Mouse (Mus musculus) ES-E14 (cell line): ENCODE data around the gene Hoxd9. TPM values are rescaled to one million over a fixed set of nuclear protein-coding genes. Genes with fewer than 3 reads are reported as not detected.

ENCODE experiments used
- DNase-seq: peaks from one replicate; pipeline ENCODE4 v3.0.0-alpha.2; 2013; ENCODE audit warnings: low read depth, low spot score
- H3K27ac ChIP-seq: 2 replicates; pipeline ENCODE4 v1.5.1; 2012; ENCODE audit warnings: low read depth, mild to moderate bottlenecking, low read length, moderate library complexity, mixed read lengths; ENCODE audit not compliant: poor library complexity, insufficient read depth, severe bottlenecking
- H3K36me3 ChIP-seq: 2 replicates; pipeline ENCODE4 v1.6.1; 2012; ENCODE audit warnings: mild to moderate bottlenecking, low read length, moderate library complexity, mixed read lengths; ENCODE audit not compliant: control insufficient read depth, poor library complexity, insufficient read depth, severe bottlenecking
- H3K4me1 ChIP-seq, 2 experiments: fragments of 150-350 bp in 1 of 2; sonication (generic) in 1 of 2; 2 replicates each; pipeline ENCODE4 v1.6.1; 2012; ENCODE audit warnings: low read length in 2 of 2, mild to moderate bottlenecking in 1 of 2, mixed read lengths in 1 of 2; ENCODE audit not compliant: control insufficient read depth in 2 of 2, insufficient read depth in 2 of 2, poor library complexity in 1 of 2
- H3K4me3 ChIP-seq, 2 experiments: fragments of 150-350 bp in 1 of 2; sonication (generic) in 1 of 2; 2 replicates each; pipeline ENCODE4 v1.5.1; 2012; ENCODE audit warnings: low read length in 2 of 2, low read depth in 1 of 2, mild to moderate bottlenecking in 1 of 2, mixed read lengths in 1 of 2; ENCODE audit not compliant: insufficient read depth in 1 of 2, poor library complexity in 1 of 2, severe bottlenecking in 1 of 2
- H3K9ac ChIP-seq: 2 replicates; pipeline ENCODE4 v1.6.1; 2012; ENCODE audit warnings: low read depth, mild to moderate bottlenecking, low read length, mixed read lengths; ENCODE audit not compliant: poor library complexity, insufficient read depth, severe bottlenecking
- H3K9me3 ChIP-seq: fragments of 150-350 bp; sonication (generic); 2 replicates; pipeline ENCODE4 v1.6.1; 2012; ENCODE audit warnings: low read depth, mild to moderate bottlenecking, low read length; ENCODE audit not compliant: control insufficient read depth, insufficient read depth
- CHD2 ChIP-seq: IDR thresholded peaks from 2 replicates; pipeline ENCODE4 v1.6.1; 2014; ENCODE audit warnings: mild to moderate bottlenecking, low read depth, low read length, inconsistent platforms
- HCFC1 ChIP-seq: IDR thresholded peaks from 2 replicates; pipeline ENCODE4 v1.6.1; 2012; ENCODE audit warnings: low read length, inconsistent platforms, borderline replicate concordance; ENCODE audit not compliant: insufficient read depth
- MAFK ChIP-seq: IDR thresholded peaks from 2 replicates; pipeline ENCODE4 v1.6.1; 2014; ENCODE audit warnings: mild to moderate bottlenecking, low read depth, low read length, inconsistent platforms; ENCODE audit not compliant: insufficient read depth
- ZC3H11A ChIP-seq: IDR thresholded peaks from 2 replicates; pipeline ENCODE4 v1.6.1; 2012; ENCODE audit warnings: low read depth, mild to moderate bottlenecking, inconsistent platforms, low read length, borderline replicate concordance
- ZNF384 ChIP-seq: IDR thresholded peaks from 2 replicates; pipeline ENCODE4 v1.6.1; 2012; ENCODE audit warnings: low read depth, low read length, inconsistent platforms
- in situ Hi-C, 2 experiments: fragments of 600-800 bp; cut with MboI; formaldehyde crosslinking; loops; one replicate each; pipeline ENCODE4 v1.15.1; 2025; ENCODE audit warnings: low sequenced_read_pairs in 2 of 2, inconsistent platforms in 1 of 2; ENCODE audit not compliant: unreplicated experiment in 2 of 2
- total RNA-seq: library from RNA; depleted of rRNA; stranded (reverse); fragments of 300-350 nt; gene quantifications from 2 replicates; pipeline ENCODE4 v1.2.3, GENCODE M21; 2012

Gene Hoxd9
- total RNA-seq, 1 experiment, result 0.76 TPM

DNA sequence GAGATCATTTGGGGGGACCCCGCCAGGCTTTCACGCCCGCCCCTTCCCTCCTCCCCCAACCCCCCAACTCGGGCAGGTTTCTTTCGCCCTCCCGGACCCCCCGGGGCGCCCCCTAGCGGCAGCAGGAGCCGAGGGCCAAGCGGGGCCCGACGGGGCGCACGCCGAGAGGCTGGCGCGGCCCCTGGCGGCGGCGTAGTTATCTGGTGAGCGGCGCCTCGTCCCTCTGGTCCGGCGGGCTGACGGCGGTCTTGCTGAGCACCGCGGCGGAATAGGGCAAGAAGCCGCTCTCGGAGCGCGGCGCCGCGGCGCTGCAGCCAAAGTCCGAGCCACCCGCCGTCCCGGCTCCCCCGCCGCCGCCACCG is 42.1 kb upstream of the Hoxd9 start:
- H3K9me3 ChIP-seq, result no peaks in the 10 kb centered on the region
- DNase-seq, result no peak
- in situ Hi-C loops, result loop anchor here (25.0 kb wide), 2 partner anchors 593 to 1093 kb away; no protein-coding TSS in a partner anchor
- no peaks in the 10 kb centered on the region for H3K36me3 ChIP-seq
- H3K9ac ChIP-seq, result no peak overlapping the region
- TF ChIP-seq CHD2 (no peak), MAFK (no peak), ZC3H11A (no peak), ZNF384 (no peak), HCFC1 (no peak)
- H3K4me3 ChIP-seq, result peak overlapping the region; percentile 25 to 67; a peak in 2 of 4 replicates
- H3K27ac ChIP-seq, result no peak overlapping the region
- no peaks in the 10 kb centered on the region for H3K4me1 ChIP-seq

- in situ Hi-C loops, result loop anchor here (25.0 kb wide), 2 partner anchors 594 to 1094 kb away; no protein-coding TSS in a partner anchor
- H3K27ac ChIP-seq, result no peak overlapping the region
- no peak for DNase-seq
Observed at GRCm38 (mm10) chr2:74655821-74656631, 41.5 kb upstream of the Hoxd9 start.

DNA sequence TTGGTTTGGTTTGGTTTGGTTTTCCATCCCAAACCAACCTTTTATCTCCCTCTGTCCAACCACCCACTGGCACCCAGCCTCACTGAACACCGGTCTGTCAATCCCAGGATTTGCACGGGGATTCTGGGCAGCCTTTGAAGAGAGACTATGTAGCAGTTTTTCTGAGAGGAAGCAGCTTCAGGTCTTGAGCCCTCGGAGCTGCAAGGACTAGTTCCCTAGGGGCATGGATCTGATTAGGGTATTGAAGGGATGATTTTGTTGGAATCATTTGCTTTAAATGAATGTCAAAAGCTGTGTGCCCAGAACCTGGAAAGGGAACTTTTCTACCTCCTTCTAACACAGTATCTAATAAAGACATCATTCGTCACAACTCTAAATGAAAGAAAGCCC is 40.9 kb upstream of the Hoxd9 start:
- TF ChIP-seq MAFK (no peak), ZC3H11A (no peak), ZNF384 (no peak), CHD2 (no peak), HCFC1 (no peak)
- Histone ChIP-seq H3K36me3 (no peaks in the 10 kb centered on the region), H3K9ac (no peak overlapping the region), H3K4me1 (peaks cover 0 to 2% of the 10 kb centered on the region in 2 experiments; a peak in 1 of 4 replicates), H3K4me3 (no peak overlapping the region), H3K9me3 (no peaks in the 10 kb centered on the region), H3K27ac (no peak overlapping the region)
- in situ Hi-C loops, result loop anchor here (25.0 kb wide), 2 partner anchors 594 to 1094 kb away; no protein-coding TSS in a partner anchor
- no peak for DNase-seq

More at GRCm38 (mm10) chr2:74655821-74656631, 41.5 kb upstream of the Hoxd9 start:
- TF ChIP-seq MAFK, result no peak
- TF ChIP-seq ZC3H11A, result no peak
- TF ChIP-seq ZNF384, result no peak
- TF ChIP-seq HCFC1, result no peak
- Histone ChIP-seq H3K9me3 (no peaks in the 10 kb centered on the region), H3K4me1 (peaks cover 0 to 2% of the 10 kb centered on the region in 2 experiments; a peak in 1 of 4 replicates), H3K36me3 (no peaks in the 10 kb centered on the region), H3K4me3 (peak overlapping the region; percentile 10 to 67; a peak in 3 of 4 replicates), H3K9ac (no peak overlapping the region)

GRCm38 (mm10) chr2:74657251-74658023 is 40.1 kb upstream of the Hoxd9 start:
- peak overlapping the region in 1 of 2 experiments; percentile 8; a peak in 2 of 4 replicates for H3K4me3 ChIP-seq
- H3K9me3 ChIP-seq, result no peaks in the 10 kb centered on the region
- no peaks in the 10 kb centered on the region for H3K36me3 ChIP-seq
- no peak for DNase-seq
- no peak for TF ChIP-seq ZC3H11A
- no peak for TF ChIP-seq CHD2
- TF ChIP-seq MAFK, result no peak
- TF ChIP-seq ZNF384, result no peak
- no peak for TF ChIP-seq HCFC1
- H3K27ac ChIP-seq, result no peak overlapping the region
- H3K4me1 ChIP-seq, result peaks cover 0 to 2% of the 10 kb centered on the region in 2 experiments; a peak in 1 of 4 replicates
- in situ Hi-C loops, result loop anchor here (25.0 kb wide), 2 partner anchors 595 to 1095 kb away; no protein-coding TSS in a partner anchor
- H3K9ac ChIP-seq, result no peak overlapping the region
